Mouse (Mus musculus) CH12.LX (cell line): ENCODE results near the gene Cisd3.
A peak's percentile ranks its signal among the peaks of the same experiment; 100 is the strongest.

Experiments
- BHLHE40 ChIP-seq: IDR thresholded peaks from 2 replicates; pipeline ENCODE4 v1.6.1; 2011; ENCODE audit warnings: mild to moderate bottlenecking, low read depth, low read length, improper control_type of control experiment
- CTCF ChIP-seq, 2 experiments: IDR thresholded peaks in 1 of 2; conservative IDR thresholded peaks in 1 of 2; 2 replicates each; pipeline ENCODE4 v1.5.1; 2011 to 2012; ENCODE audit warnings: low read depth in 2 of 2, low read length in 2 of 2, improper control_type of control experiment in 1 of 2, inconsistent platforms in 1 of 2, mild to moderate bottlenecking in 1 of 2, moderate library complexity in 1 of 2
- E2F4 ChIP-seq: IDR thresholded peaks from 2 replicates; pipeline ENCODE4 v1.6.1; 2011; ENCODE audit warnings: low read depth, low read length, improper control_type of control experiment; ENCODE audit not compliant: insufficient replicate concordance
- EP300 ChIP-seq: IDR thresholded peaks from 2 replicates; pipeline ENCODE4 v1.6.1; 2011; ENCODE audit warnings: low read length, improper control_type of control experiment
- HCFC1 ChIP-seq: IDR thresholded peaks from 2 replicates; pipeline ENCODE4 v1.6.1; 2012; ENCODE audit warnings: low read depth, mild to moderate bottlenecking, inconsistent platforms, low read length, improper control_type of control experiment
- MYC ChIP-seq: IDR thresholded peaks from 2 replicates; pipeline ENCODE4 v1.6.1; 2011; ENCODE audit warnings: low read depth, mild to moderate bottlenecking, improper control_type of control experiment, low read length
- POLR2A ChIP-seq: IDR thresholded peaks from 2 replicates; pipeline ENCODE4 v1.6.1; 2011; ENCODE audit warnings: low read depth, mild to moderate bottlenecking, improper control_type of control experiment, low read length
- RCOR1 ChIP-seq: conservative IDR thresholded peaks from 2 replicates; pipeline ENCODE4 v1.6.1; 2012; ENCODE audit warnings: low read depth, mild to moderate bottlenecking, inconsistent platforms, low read length, improper control_type of control experiment
- SIN3A ChIP-seq: IDR thresholded peaks from 2 replicates; pipeline ENCODE4 v1.6.1; 2012; ENCODE audit warnings: low read length, improper control_type of control experiment, inconsistent platforms
- SMC3 ChIP-seq: IDR thresholded peaks from 2 replicates; pipeline ENCODE4 v1.6.1; 2011; ENCODE audit warnings: low read depth, low read length, improper control_type of control experiment
- USF1 ChIP-seq: IDR thresholded peaks from 2 replicates; pipeline ENCODE4 v1.6.1; 2014; ENCODE audit warnings: low read depth, mild to moderate bottlenecking, inconsistent platforms, low read length, improper control_type of control experiment
- USF2 ChIP-seq: conservative IDR thresholded peaks from 2 replicates; pipeline ENCODE4 v1.6.1; 2011; ENCODE audit warnings: low read depth, low read length, improper control_type of control experiment

DNA sequence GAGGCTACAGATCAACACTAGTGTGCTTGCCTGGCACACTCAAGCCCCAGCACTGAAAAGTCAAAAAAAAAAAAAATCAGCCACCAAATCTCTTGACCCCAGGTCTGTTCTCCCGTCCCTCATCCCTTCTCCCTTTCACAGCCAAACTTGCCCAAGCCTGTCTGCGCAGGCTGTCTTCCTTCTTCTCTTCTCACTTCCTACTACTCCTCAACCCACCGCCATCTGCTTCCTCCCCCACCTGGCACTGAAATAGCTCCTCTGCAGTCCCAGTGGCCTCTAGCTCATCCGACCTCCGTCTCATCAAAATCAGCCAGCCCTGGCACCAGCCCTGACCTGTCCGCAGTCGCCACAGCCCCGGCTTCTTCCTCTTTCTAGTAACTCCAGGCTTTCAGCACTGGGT lies 44.0 kb upstream of the Cisd3 start:
- TF ChIP-seq USF2, result no peak
- TF ChIP-seq HCFC1, result no peak
- TF ChIP-seq USF1, result no peak
- TF ChIP-seq CTCF (conservative IDR thresholded peaks at IDR 0.05 in 1 of 2, IDR thresholded peaks at IDR 0.05 in 1 of 2; ENCODE audit: low read depth in 2 of 2, low read length in 2 of 2), result no peak
- no peak for TF ChIP-seq SIN3A
- TF ChIP-seq EP300, result peak; percentile 75
- TF ChIP-seq POLR2A, result peak; percentile 26; the same call in 1 of the 2 replicates
- peak; percentile 1; the same call in 1 of the 2 replicates for TF ChIP-seq SMC3
- TF ChIP-seq RCOR1, result no peak
- TF ChIP-seq MYC, result 0 out of 2 replicates have a peak, but pooled peaks have one; percentile 42
- TF ChIP-seq BHLHE40, result peak; percentile 49; the same call in 1 of the 2 replicates
- TF ChIP-seq E2F4, result no peak
